Mouse (Mus musculus): ENCODE measurements around the gene Dclk1.

Dclk1 gene

DNA sequence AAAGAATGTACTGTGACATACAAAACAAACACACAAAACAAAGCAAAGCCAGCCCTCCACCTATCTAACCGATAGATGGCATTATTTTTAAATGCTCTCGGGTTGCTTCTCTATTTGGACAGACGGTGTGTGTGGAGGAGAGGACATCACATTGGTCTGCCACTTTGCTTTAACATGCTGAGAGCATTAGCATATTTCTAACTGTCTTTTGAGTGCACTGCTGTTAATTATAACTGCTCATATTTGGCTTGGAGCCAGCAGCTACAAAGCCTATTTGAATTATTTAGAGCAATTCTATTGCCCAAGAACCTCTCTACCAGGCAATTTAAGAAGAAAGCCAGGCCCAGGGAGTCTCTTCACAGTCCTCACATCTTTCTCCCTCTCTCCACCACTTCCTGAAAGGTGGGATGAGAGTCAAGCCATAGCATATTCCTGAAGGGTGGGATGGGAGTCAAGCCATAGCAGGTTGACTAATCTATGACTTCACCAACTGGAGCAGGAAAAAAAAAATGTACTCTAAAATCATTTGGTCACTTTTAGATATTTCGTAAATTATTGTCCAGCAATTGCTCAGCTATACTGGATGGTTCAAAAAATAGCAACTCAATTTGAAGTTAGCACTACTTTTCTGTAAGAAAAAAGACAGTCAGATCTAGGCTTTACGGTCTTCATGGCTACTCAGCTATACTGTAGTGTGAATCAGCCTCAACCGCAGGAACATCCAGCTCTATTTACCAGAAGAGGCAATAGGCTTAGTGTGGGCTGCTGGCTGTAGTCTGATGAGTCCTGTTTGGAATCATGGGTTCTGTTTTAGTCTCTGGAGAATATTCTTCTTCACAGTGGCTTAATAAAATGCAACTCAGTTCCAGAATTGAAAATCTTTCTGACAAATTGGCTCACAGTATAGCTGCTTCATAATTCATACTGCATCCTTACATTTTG, 155.9 kb downstream of the Dclk1 start:
- no peak for DNase-seq (ENCODE audit: low spot score)

DNA sequence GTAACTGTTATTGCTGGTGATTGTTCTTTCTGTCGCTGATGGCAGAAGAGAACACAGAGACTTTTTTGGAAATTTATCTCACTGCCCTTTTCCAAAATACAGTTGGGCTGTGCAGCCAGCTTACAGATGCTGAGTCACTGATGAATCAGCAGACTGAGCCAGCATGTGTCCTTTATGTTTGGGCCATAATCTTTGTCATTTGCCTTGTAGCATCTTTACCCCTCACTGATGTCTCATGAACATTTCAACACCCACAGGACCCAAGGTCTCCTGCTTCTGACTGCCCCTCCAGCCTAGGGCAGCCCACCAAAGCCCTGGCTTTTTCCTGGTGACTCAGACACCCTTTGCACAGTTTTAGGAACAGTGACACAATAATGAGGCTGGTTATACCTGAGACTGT, 159.1 kb downstream of the Dclk1 start:
- no peak for DNase-seq (ENCODE audit: low spot score)

DNA sequence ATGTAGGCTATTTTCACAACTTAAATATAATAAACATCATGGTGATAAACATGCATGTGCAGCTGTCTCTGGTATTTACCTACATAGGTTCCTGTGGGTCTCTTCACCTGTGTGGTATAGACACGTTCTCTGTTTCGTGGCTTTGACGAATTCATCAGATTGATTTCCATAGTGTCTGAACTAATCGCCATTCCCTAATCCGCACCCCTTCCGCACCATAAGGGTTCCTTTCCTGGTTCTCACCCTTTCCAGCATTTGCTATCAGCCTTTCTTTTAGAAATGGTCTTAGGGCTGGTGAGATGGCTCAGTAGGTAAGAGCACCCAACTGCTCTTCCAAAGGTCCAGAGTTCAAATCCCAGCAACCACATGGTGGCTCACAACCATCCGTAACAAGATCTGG, 162.6 kb downstream of the Dclk1 start:
- DNase-seq (ENCODE audit: low spot score) = no peak

DNA sequence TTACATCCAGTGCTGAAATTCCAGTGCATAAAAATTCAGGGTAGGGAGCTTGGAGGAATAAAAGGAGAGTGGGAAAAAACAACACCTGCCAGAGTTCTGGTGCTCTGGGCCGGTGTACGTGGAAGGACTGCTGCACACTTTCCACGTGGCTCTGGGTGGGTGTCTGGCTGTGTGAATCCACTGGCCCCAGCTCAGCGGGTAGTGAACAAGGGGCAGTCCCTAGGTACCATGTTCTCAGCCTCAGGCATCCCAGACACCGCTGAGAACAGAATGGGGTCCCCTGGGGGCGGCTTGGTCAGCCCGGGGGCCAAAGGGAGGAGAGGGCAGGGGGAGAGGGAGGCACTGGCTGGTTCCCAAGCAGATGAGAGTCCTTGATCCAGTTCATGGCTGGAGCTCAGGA, 164.5 kb downstream of the Dclk1 start:
- DNase-seq (ENCODE audit: low spot score) = no peak

DNA sequence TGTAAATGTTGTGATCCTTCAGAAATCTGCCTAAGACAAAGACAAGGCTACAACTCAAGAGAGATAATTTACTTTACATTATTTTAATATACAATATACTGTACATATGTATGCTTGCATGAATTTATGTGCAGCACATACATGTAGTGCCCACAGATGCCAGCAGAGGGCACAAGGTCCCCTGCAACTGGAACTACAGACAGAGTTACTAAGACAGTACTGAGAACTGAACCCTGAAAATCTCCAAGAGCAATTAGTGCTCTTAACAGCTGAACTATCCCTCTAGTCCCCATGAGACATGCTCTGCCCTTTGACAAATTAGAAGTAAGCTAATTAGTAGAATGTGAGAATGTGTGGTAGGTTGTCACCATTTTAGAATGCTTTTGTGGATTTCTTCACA, 169.4 kb downstream of the Dclk1 start:
- DNase-seq (ENCODE audit: low spot score) = no peak

DNA sequence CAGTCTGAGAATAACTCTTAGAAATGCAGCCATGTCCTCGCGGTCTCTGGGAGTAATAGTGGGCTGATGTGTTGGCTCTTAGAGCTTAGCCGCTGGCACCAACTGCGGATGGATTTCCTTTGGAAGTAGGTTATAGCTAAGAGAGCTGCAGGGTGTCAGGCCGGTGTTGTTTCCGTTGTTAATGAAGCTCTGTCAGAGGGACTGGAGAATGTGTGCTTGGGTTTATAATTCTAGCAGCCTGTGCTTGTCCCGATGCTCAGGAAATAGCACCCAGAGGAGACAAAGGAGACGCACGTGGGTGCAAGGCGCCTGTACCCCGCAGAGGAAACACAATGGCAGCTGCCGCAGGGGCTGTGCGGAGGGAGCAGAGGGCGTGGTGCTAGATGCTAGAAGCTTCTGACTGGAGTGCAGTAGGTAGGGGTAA, 173.4 kb downstream of the Dclk1 start:
- DNase-seq (ENCODE audit: low spot score) = no peak

DNA sequence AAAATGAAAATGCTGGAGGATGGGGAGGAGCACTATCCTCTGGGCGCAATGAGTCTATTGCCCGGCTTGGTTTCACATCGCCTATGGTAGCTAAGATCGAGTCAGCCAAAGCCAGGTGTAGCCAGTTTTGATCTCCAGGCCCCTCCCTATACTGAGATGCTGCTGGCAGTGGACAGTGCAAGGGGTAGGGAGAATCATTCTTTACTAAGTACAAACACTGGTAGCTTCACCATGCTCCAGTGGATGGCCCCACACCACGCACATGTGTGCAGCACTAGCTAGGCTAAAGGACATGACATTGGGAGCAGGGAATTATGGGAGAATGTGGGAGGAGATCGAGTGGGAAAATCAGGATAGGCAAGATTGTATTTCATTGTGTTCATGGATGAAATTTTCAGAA, 176.7 kb downstream of the Dclk1 start:
- no peak for DNase-seq (ENCODE audit: low spot score)

DNA sequence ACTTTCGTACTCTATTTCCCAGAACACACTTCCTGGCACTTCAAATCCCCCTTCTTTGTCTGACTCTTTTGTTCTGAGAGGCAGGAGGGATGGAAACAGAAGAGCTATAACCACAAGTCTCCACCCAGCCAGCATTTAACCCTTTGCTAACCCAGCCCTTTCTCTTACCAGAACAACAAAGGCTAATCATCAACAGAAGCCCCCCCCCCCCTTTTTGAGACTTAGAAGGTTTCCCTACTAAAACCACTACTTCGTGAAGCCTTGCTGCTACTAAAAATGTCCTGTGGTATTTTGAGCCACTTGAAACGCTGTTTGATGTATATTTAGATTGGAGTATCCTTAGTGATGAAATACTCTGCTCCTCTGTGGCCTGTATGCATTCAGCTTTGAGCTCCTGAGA, 177.2 kb downstream of the Dclk1 start:
- DNase-seq (ENCODE audit: low spot score) = no peak

DNA sequence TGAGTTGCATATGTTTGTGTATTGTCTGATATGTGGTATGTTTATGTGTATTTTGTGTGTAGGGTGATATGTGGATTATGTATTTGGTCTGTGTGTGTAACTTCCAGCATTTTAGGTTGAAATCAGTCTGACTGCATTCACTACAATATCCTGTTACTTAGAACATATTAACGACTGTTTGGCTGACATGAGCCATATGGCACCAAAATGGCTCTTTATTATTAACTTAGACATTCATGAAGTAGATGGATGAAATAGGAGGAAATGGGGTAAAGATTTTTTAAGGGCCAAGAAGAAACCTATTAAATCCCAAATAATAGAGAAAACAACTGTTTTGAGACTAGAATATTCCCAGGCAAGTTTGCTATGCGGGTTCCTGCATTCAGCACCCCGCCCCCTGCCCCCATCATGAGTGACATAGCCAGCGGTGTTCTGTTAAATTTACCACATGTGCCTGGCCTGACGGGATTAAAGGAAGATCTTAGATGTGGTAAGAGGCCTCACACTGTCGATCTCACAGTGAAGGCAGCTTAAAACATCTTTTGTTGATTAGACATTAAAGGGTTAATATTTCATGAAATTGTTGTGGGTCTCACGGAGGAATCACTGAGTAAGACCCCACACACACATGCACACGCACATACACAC, 178.4 kb downstream of the Dclk1 start:
- no peak for DNase-seq (ENCODE audit: low spot score)

DNA sequence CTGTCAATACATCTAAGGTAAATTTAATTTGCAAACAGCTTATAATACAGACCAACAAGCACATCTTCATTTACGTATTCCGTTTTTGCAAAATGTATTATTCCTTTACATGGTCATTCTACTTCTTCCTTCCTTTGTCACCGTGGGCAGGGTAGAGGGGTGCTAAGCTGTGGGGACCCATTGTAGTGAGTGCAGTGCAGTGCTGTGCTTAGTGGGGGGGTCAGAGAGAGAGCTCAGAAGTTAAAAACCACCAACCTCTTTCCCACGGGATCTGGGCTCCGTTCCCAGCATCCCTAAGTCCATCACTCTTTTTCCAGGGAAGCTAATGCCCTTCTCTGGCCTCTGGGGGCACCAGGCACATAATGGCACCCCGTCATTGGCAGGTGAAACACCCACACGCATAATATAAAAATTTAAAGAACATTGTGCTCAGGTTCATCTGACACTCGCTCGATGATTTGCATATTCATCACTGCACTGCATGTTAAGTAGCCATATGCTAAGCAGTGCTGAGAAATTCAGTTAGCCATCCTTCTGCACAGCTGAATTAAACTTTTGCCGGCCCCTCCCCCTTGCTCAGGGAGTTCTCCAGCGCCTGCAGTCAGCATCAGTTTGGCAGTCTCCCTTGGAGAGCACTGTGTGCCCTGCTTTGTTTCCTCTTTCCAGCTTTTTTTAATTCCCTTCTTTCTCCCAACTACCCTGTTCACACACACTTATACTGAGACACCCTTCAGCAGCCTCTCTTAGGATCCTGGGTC, 181.7 kb downstream of the Dclk1 start:
- DNase-seq (ENCODE audit: low spot score) = no peak

DNA sequence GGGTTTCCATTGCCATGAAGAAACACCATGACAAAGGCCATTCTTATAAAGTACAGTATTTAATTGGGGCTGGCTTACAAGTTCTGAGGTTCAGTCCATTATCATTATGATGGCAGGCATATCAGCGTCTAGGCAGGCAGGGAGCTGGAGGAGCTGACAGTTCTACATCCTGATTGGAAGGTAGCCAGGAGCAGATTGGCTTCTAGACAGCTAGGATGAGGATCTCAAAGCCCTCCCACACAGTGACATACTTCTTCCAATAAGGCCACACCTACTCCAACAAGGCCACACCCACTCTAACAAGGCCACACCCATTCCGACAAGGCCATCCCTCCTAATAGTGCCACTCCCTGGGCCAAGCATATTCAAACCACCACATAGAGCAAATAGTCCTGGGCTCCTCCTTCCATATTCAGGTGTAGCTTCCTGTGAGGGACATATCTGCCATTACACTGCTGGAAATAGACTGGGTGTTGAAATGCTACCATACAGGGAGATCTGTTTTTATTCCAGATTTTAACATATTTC, 187.9 kb downstream of the Dclk1 start:
- no peak for DNase-seq (ENCODE audit: low spot score)

DNA sequence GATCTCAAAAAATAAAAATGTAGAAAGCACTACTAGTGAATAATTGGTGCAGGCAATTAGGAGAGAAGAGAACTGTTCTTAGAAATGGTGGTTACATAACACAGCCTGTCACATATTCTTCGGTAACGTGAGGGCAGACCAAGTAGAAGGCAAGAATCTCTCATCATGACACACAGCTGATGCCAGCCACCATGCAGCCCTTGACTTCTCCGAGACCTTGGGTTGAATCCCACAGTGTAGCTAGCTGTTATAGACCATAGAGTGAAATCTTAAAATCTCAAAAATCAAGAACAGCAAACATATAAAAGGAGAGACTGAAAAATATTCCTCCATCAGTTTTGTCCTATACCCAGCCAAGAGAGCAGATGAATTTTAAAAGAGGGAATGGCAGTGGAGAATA, 189.1 kb downstream of the Dclk1 start:
- DNase-seq (ENCODE audit: low spot score) = no peak

DNA sequence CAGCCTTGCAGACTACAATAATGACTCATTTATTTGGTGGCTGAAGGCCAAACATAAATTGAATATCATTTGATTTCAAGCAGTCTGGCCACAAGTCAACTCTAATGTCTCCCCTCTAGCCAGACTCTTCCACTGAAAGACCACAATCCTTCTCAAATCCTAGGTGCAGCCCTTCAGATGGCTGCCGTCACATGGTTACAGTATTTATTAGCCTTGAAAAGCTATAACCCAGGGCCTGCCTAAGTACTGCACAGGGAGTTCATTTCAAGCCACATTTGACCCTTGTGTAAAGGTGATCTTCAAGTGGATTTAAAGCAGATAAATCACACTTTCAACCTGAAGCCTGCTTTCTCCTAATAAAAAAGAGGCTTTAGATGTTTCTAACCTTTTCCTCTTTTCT, 192.1 kb downstream of the Dclk1 start:
- DNase-seq (ENCODE audit: low spot score) = no peak

DNA sequence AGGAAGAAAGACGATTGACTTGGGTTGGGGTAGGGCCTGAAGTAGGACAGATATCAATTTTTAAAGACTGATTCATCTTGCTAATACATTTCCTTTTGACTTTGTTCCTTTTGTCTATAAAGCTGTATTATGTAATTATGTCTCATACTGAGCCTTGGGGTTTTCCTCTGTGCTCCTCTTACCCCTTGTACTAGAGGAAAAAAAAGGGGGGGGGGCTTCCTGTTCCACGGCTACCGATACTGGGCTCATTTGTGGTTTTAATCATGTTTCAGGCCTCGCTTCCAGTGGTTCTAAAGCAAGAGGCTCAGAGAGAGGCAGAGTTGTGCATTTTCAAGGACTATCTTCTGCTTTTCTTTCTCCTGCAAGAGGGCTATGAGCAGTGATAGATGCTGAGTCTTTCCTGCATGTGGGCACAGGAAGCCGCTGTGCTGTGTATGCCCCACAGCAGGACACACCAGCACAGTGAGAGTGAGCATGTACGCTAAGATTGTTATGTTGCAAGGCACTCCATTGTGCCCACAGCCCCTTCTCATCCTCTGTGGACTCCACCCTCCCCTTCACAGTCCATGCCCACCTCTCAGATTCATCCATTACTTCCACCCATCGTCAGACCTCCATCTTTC, 196.8 kb downstream of the Dclk1 start:
- no peak for DNase-seq (ENCODE audit: low spot score)

DNA sequence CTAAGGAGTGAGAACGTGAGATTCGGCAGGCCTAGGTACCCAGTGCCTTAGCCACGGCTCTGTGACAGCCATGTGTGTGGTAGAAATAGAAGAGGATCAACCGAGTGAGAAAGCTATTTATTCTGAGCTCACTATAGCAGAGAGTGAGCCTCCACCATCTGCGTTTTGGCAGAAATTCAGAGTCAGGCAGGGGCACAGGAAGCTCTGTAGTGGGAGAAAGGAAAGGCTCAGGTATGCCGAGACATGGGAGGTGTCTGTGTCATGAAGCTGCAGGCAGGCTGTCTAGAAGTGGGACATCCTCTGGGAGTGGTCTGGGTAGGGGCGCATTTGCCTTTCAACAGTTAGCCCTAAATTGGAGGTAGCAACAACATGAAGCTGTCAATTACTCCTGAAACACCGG, 198.2 kb downstream of the Dclk1 start:
- DNase-seq (ENCODE audit: low spot score) = no peak

DNA sequence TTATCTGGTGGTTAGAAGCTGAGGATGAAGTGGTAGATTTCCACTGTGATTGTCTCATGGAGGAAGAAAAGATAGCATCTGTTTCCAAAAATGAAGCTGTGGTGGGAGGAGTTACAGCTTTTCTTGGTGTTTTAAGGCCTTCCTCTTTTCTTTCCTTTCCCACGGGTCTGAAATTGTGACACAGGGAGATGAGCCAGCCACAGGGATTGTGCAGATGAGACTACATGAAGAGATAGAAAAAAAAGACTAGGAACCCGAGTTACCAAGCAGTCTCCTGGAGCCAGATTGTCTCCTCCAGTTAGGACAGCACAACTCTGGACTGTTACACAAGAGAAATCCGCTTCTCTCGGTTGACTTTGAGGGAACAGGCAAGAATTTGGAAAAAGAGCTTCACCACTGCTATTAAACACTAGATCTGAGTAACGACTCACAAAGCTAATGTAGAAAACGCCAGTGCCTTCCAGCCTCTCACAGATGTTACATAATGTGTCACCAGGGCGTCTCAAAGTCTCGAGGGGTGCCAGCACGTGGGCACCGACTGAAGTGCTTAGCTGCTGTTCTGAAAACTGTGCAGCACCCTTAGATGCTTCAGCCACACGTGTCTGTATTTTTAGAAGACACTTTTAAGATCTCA, 200.0 kb downstream of the Dclk1 start:
- DNase-seq (ENCODE audit: low spot score) = no peak

DNA sequence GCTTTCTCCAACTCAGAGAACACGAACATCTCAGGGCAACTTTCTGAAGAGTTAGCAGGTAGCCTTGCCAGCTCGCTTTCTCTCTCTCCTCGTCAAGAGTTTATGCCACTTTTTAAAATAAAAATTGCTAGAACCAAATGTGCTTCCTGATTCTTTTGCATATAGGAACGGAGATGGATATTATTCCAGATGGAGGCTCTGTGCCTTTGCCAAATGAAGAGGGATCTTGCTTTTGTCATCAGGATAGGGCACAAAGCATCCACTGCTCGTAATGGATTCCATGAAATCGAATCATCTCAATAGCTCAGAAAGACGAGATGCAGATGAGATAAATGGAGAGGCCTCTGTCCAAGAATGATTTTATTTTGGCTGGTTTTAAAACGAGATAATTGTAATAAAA, 201.1 kb downstream of the Dclk1 start:
- DNase-seq (ENCODE audit: low spot score) = no peak

DNA sequence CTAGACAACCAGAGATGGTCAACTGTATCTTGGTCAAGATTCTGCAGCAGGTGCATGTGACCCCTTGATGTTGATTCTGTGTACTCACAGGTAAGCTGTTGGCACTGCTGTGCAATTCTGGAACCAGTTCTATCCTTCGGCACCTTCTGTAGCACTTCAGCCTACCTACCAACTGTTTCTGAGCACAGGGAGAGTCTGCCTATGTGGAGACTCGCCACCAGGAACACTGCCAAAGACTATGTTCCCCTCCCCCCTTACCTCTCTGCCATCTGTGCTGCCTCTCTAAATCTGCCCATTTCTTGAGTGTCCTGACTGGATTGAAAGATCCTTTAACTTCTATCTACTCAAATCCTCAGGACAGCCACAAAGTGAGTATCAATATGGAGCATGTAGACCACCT, 201.6 kb downstream of the Dclk1 start:
- DNase-seq (ENCODE audit: low spot score) = no peak

DNA sequence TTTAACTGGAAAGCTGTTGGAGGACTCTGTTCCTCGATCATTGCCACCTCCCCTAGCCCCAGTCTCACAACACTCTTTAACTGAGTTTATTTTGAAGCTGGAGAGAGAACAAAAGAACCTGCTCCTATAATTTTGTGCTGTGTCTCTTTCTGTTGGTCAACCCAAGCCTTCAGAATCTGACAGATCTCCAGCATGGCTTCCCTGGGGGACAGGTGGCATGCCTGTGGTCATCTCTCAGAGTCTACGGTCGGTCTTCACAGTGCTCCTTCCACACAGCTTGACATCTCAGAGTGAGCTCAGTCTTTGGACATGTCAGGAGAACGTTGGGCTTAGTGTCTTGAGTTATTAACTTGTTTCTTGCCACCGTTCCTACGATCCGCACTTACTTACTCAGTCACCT, 204.5 kb downstream of the Dclk1 start:
- DNase-seq (ENCODE audit: low spot score) = no peak

DNA sequence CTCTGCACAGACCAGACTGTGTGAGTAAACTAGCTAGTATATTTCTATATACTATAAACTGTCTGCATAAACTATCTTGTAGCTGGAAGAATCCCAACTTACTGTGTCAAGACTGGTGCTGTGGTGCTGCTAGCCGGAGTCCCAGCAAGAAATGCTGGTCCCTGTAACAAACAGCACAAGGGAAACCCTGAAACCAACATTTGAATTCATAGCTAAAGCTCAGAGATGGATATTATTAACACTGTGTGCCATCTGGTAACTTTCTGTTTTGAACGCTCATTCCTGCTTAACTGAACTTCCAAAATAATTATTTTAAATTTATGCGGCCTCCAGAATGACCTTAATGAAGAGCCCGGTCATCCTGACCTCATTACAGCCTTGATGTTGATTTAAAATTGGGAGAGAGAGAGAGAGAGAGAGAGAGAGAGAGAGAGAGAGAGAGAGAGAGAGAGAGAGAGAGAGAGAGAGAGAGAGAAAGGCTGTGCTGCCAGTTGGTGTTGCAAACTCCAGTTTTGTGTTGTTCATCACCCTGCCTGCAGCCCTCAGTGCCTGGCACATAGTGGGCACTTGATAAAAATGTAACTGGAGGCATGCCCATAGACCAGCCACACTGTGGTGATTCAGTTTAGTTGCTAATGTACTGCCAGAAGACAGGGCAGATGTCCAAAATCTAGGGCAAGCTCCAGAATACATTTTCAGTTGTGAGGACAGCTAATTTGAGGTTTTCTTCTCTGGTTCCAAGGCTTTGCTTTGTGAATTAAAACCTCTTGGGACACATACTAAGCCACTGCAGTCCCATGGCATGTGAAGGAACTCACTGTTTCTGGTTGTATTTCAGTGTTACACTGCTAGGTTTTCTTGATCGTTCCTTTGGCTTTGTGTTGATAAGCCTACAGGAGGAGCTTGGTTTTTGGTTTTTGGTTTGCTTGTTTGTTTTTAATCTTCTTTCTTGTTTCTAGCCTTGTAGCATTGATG, 205.6 kb downstream of the Dclk1 start:
- peak; percentile 72 for DNase-seq (ENCODE audit: low spot score)
